Mouse (Mus musculus): ENCODE measurements around the gene Rere. TPM values are rescaled to one million over a fixed set of nuclear protein-coding genes. Genes with fewer than 3 reads are reported as not detected.

Gene Rere
- polyA plus RNA-seq, 1 experiment = 82.1 TPM

DNA sequence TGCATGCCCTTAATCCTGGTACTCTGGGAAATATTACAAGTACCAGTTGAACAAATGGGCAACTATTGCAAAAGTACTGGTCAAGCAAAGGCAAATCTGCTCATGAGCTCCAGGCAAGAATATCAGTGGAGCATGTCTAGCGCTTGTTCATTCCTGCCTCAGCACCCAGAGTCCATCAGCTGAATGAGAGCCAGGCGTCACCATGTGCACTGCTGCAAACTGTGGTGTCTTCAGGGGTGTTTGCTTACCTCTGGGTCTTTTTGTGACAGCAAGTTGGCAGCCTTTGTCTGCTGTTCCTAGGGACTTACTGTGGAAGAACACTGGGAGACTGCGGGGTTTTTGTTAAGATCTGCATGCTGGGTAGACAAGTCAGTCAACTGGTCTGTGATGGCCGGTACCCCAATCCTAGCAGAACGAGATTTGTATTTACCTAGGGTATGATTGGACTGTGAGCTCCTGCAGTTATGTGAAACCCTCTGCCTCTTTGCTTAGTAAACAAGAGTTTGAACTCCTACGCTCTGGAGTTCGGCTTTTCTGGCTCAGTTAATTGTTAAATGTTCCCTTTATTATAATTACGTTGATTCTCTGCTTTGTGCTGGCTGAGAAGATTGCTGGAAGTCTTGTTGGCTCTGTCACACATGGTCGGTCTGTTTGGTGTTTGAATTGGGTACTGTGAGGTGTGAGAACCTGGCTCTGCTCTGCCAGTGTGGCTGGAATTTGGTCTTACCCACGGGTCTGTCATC lies 134.0 kb downstream of the Rere start:
- DNase-seq (ENCODE audit: low read depth) = no peak
- TF ChIP-seq POLR2A (IDR thresholded peaks at IDR 0.05; ENCODE audit: borderline replicate concordance, extremely low read depth, insufficient read depth, insufficient read length, poor library complexity, severe bottlenecking) = no peak
- TF ChIP-seq CTCF (IDR thresholded peaks at IDR 0.05; ENCODE audit: borderline replicate concordance, extremely low read depth, insufficient read depth, insufficient read length) = no peak

DNA sequence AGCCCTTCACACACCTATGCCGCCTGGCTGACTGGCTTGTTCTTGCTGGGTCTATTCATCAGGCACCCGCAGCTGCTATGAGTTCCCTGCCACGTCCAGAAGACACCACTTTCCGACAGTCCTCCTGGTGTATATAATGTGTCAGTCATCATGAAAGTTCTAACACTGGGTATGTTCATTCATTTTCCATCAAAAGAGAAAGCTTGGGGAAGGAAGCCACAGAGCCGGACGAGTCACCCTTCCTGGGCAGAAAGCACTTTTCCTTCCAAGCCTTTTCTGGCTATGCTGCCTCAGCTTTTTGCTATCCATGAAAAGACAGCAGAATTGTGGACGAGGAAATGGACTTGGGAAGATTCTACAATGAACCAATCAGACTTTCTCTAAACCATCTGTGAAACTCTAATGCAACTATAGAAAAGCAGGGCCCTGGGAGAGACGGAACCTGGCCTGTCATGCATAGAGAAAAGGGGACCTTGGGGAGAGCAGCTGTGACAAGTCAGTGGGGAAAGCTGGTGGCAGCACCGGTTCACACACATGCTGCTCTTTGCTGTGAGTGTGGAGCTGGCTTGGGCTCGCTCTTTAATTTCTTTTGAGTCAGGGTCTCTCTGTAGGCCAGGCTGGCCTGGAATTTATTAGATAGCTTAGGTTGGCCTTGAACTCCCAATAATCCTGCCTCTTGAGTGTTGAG lies 139.3 kb downstream of the Rere start:
- TF ChIP-seq POLR2A (IDR thresholded peaks at IDR 0.05; ENCODE audit: borderline replicate concordance, extremely low read depth, insufficient read depth, insufficient read length, poor library complexity, severe bottlenecking) (no peak), CTCF (IDR thresholded peaks at IDR 0.05; ENCODE audit: borderline replicate concordance, extremely low read depth, insufficient read depth, insufficient read length) (no peak)
- no peak for DNase-seq (ENCODE audit: low read depth)

GRCm38 (mm10) chr4:150426098-150426879 lies 144.8 kb downstream of the Rere start:
- DNase-seq (ENCODE audit: low read depth) = peak; percentile 35
- TF ChIP-seq CTCF (IDR thresholded peaks at IDR 0.05; ENCODE audit: borderline replicate concordance, extremely low read depth, insufficient read depth, insufficient read length) (no peak), POLR2A (IDR thresholded peaks at IDR 0.05; ENCODE audit: borderline replicate concordance, extremely low read depth, insufficient read depth, insufficient read length, poor library complexity, severe bottlenecking) (no peak)

DNA sequence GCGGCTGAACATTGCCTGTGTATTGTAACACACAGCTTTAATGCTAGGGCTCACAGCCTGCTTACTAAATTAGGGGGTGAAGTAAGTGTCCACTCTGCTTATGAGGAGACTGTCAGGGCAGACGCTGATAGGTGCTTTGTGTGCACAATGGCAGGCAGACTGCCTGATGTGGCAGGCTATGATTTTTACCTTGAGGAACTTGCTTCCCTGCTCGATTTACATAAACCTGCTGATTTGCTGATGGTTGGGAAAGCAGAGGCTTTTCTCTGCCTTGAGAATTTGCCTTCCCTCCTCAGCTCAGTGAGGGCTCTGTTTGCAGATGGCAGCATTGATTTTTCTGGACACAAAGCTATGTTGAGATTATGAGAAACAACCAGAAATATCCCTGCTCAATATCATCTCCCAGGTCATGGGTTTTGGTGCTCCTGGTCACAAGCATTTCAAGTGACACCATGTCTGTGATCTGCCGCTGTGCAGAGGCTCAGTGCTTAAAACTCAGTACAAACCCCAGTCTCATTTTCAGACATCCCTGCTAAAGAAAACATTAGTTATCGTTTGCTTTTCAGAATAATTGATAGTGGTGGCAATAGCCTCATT lies 145.5 kb downstream of the Rere start:
- no peak for TF ChIP-seq CTCF (IDR thresholded peaks at IDR 0.05; ENCODE audit: borderline replicate concordance, extremely low read depth, insufficient read depth, insufficient read length)
- TF ChIP-seq POLR2A (IDR thresholded peaks at IDR 0.05; ENCODE audit: borderline replicate concordance, extremely low read depth, insufficient read depth, insufficient read length, poor library complexity, severe bottlenecking) = no peak
- peak; percentile 82 for DNase-seq (ENCODE audit: low read depth)

DNA sequence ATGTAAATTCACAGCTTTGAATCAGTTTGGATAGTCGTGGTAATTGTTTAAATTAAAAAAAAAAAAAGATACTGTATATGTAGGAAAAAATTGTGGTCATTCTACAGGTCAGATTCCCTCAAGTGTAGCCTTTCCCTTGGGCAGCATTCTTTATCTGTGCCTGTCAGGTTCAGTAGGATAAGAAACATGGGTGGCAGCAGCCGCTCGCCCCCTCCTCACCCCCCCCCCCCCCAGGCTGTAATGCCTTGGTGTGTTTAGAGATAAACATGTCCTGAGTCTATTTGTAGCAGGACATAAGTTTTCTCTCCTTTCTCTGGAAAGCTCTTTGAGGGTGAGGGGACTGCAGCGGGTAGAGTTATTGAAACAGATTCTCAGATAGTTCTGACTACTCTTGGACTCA lies 147.3 kb downstream of the Rere start:
- no peak for DNase-seq (ENCODE audit: low read depth)
- TF ChIP-seq CTCF (IDR thresholded peaks at IDR 0.05; ENCODE audit: borderline replicate concordance, extremely low read depth, insufficient read depth, insufficient read length) (no peak), POLR2A (IDR thresholded peaks at IDR 0.05; ENCODE audit: borderline replicate concordance, extremely low read depth, insufficient read depth, insufficient read length, poor library complexity, severe bottlenecking) (no peak)

- TF ChIP-seq POLR2A (IDR thresholded peaks at IDR 0.05; ENCODE audit: borderline replicate concordance, extremely low read depth, insufficient read depth, insufficient read length, poor library complexity, severe bottlenecking) (no peak), CTCF (IDR thresholded peaks at IDR 0.05; ENCODE audit: borderline replicate concordance, extremely low read depth, insufficient read depth, insufficient read length) (no peak)
- no peak for DNase-seq (ENCODE audit: low read depth)
Measured at GRCm38 (mm10) chr4:150433827-150434574, 152.6 kb downstream of the Rere start.

DNA sequence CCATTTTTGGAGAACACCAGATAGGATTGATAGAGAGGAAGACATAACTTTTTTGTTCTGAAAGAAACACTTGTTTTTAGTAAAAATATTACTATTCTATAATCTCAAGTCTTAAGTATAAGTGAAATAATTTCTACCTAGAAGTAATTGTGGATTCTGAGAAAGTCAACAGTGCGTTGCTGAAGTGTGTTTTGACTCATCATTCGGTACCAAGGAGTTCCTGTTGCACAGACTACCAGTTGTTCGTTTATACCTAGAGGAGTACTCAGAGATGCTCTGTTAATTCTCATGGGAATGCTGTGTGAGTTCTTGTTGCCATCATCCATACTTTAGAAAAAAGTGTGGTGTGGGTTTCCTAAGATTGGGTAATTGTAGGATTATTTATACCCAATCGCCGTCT lies 154.1 kb downstream of the Rere start:
- no peak for TF ChIP-seq POLR2A (IDR thresholded peaks at IDR 0.05; ENCODE audit: borderline replicate concordance, extremely low read depth, insufficient read depth, insufficient read length, poor library complexity, severe bottlenecking)
- TF ChIP-seq CTCF (IDR thresholded peaks at IDR 0.05; ENCODE audit: borderline replicate concordance, extremely low read depth, insufficient read depth, insufficient read length) = no peak
- DNase-seq (ENCODE audit: low read depth) = no peak

DNA sequence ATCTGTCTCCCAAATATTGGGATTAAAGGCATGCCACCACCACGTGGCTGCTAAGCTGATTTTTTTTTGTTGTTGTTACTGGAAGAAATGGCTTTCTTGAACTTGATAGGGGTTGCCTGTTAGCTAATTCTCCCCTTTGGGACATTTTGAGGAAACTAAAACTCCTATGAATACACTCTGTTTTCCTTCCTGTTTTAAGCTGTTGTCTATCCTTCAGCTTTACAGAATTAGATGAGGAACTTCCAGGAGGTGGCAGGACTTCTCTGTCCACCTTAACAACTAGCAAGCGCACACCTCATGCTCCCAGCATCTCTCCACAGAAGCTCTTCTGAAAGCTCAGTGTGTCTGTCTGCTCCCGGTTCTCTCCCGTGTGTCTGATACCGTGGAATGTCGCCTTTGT lies 157.2 kb downstream of the Rere start:
- TF ChIP-seq POLR2A (IDR thresholded peaks at IDR 0.05; ENCODE audit: borderline replicate concordance, extremely low read depth, insufficient read depth, insufficient read length, poor library complexity, severe bottlenecking) = no peak
- no peak for DNase-seq (ENCODE audit: low read depth)

DNA sequence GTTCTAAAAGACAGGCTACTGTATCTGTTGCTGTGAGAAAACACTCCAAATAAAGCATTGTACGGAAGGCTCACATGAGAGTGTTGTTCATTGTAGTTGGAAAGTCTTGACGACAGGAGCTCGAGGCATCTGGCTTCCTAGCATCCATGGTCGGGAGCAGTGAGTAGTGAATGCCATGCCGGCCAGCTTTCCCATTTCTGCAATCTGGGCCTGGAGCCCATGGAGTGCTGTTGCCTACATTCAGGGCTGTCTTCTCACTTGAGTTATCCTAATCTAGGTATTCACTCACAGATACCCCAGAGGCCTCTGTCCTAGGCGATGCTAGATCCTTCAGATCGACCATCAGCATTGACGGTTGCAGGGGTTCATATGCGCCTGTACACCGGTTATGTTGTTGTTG lies 160.5 kb downstream of the Rere start:
- DNase-seq (ENCODE audit: low read depth) = no peak
- TF ChIP-seq CTCF (IDR thresholded peaks at IDR 0.05; ENCODE audit: borderline replicate concordance, extremely low read depth, insufficient read depth, insufficient read length) (no peak), POLR2A (IDR thresholded peaks at IDR 0.05; ENCODE audit: borderline replicate concordance, extremely low read depth, insufficient read depth, insufficient read length, poor library complexity, severe bottlenecking) (no peak)

DNA sequence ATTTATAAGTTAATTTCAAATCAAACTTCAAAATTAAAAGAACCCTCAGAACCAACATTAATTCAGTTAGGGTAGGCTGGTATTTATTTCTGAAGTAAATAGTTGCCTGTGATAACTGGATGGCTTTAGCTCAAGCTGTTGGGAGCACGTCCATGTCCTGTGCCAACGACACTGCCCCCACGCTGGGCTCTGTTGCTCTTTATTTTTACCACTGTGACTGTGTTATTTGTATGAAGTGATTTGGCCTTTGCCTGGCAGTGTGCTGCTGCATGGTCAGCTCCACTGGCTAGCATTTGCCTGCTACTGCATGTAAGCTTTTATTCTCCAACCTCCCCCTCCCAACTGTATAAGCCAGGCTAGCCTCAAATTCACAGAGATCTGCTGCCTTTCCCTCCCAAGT lies 162.6 kb downstream of the Rere start:
- TF ChIP-seq CTCF (IDR thresholded peaks at IDR 0.05; ENCODE audit: borderline replicate concordance, extremely low read depth, insufficient read depth, insufficient read length) = no peak
- no peak for TF ChIP-seq POLR2A (IDR thresholded peaks at IDR 0.05; ENCODE audit: borderline replicate concordance, extremely low read depth, insufficient read depth, insufficient read length, poor library complexity, severe bottlenecking)

More for the DNA sequence above, 162.6 kb downstream of the Rere start:
- no peak for DNase-seq (ENCODE audit: low read depth)
